Mouse (Mus musculus) limb, embryonic 14.5 days (tissue): ENCODE results near the gene Lmo1. TPM values are rescaled to one million over a fixed set of nuclear protein-coding genes. Genes with fewer than 3 reads are reported as not detected.
"Not testable (repeated sequence)": the region's sequence is repeated elsewhere in the genome, so short reads cannot be mapped to it uniquely, and the experiment has no call there.

Experiments
- ATAC-seq: fragments of 200-750 bp; cut with Nextera tagmentation; 2 replicates; pipeline ENCODE4 v1.8.0; 2017; ENCODE audit warnings: low read depth, moderate number of reproducible peaks, moderate TSS enrichment; ENCODE audit not compliant: low FRiP score
- DNase-seq: peaks from one replicate; pipeline ENCODE4 v3.0.0-alpha.2; 2015; ENCODE audit warnings: low spot score
- H3K27ac ChIP-seq: fragments of 300-500 bp; sonication (generic); replicated peaks from 2 replicates; pipeline ENCODE4 v1.5.1; 2014; ENCODE audit warnings: low read depth, mild to moderate bottlenecking, low read length, moderate library complexity, mixed read lengths
- H3K27me3 ChIP-seq: fragments of 300-500 bp; sonication (generic); 2 replicates; pipeline ENCODE4 v1.6.1; 2014; ENCODE audit warnings: low read length, mixed read lengths; ENCODE audit not compliant: control insufficient read depth, insufficient read depth
- H3K36me3 ChIP-seq: fragments of 300-500 bp; sonication (generic); 2 replicates; pipeline ENCODE4 v1.6.1; 2014; ENCODE audit warnings: mild to moderate bottlenecking, low read length, moderate library complexity, mixed read lengths; ENCODE audit not compliant: control insufficient read depth, insufficient read depth
- H3K4me1 ChIP-seq: fragments of 300-500 bp; sonication (generic); 2 replicates; pipeline ENCODE4 v1.6.1; 2014; ENCODE audit warnings: antibody characterized with exemption, low read length, mixed read lengths; ENCODE audit not compliant: control insufficient read depth, insufficient read depth
- H3K4me2 ChIP-seq: fragments of 300-500 bp; sonication (generic); replicated peaks from 2 replicates; pipeline ENCODE4 v1.6.1; 2014; ENCODE audit warnings: low read depth, mild to moderate bottlenecking, low read length, moderate library complexity; ENCODE audit not compliant: severe bottlenecking
- H3K4me3 ChIP-seq: fragments of 300-500 bp; sonication (generic); replicated peaks from 2 replicates; pipeline ENCODE4 v1.5.1; 2014; ENCODE audit warnings: low read length
- H3K9ac ChIP-seq: fragments of 300-500 bp; sonication (generic); 2 replicates; pipeline ENCODE4 v1.6.1; 2014; ENCODE audit warnings: mild to moderate bottlenecking, low read depth, low read length, moderate library complexity; ENCODE audit not compliant: severe bottlenecking
- H3K9me3 ChIP-seq: fragments of 300-500 bp; sonication (generic); 2 replicates; pipeline ENCODE4 v1.6.1; 2016; ENCODE audit warnings: low read length; ENCODE audit not compliant: control insufficient read depth
- POLR2A ChIP-seq: fragments of 200-500 bp; IDR thresholded peaks from 2 replicates; pipeline ENCODE4 v1.8.0; 2012; ENCODE audit warnings: inconsistent platforms, mild to moderate bottlenecking, moderate library complexity, borderline replicate concordance; ENCODE audit not compliant: insufficient read depth, insufficient read length; ENCODE audit errors: extremely low read depth
- WGBS: fragments of 180-500 bp; shearing (Covaris S2); extraction: QIAGEN DNeasy Blood & Tissue Kit; methylation state at CpG from one replicate; pipeline ENCODE4 v1.1.7; 2014; 5-methylcytosine and 5-hydroxymethylcytosine counted together
- polyA plus RNA-seq, 2 experiments: library from polyadenylated mRNA; depleted of rRNA in 1 of 2; stranded (reverse) in 1 of 2; unstranded in 1 of 2; fragments of >200 nt; fragmentation: Nextera tagmentation in 1 of 2; extraction: Ambion mirVana in 1 of 2; gene quantifications; 2 replicates each; pipeline versions ENCODE4 v1.2.1 to v1.2.3; 2012 to 2014

Gene Lmo1
- polyA plus RNA-seq, 2 experiments: 38.0 to 47.8 TPM

GRCm38 (mm10) chr7:109129946-109130686 lies 44.9 kb downstream of the Lmo1 start:
- no peak for TF ChIP-seq POLR2A
- DNase-seq (no peak), ATAC-seq (no peak)
- Histone ChIP-seq H3K4me3 (no peak overlapping the region), H3K27ac (no peak overlapping the region), H3K9ac (no peak overlapping the region), H3K4me2 (no peak overlapping the region), H3K9me3 (no peaks in the 10 kb centered on the region), H3K4me1 (no peaks in the 10 kb centered on the region), H3K27me3 (no peaks in the 10 kb centered on the region), H3K36me3 (no peaks in the 10 kb centered on the region)
- 76% methylated on average over 5 of the region's 5 CpGs for WGBS

GRCm38 (mm10) chr7:109129442-109129841 lies 45.6 kb downstream of the Lmo1 start:
- Histone ChIP-seq H3K36me3 (no peaks in the 10 kb centered on the region), H3K9me3 (no peaks in the 10 kb centered on the region), H3K4me2 (no peak overlapping the region), H3K9ac (no peak overlapping the region), H3K27me3 (no peaks in the 10 kb centered on the region), H3K4me1 (no peaks in the 10 kb centered on the region), H3K27ac (no peak overlapping the region), H3K4me3 (no peak overlapping the region)
- DNase-seq (peak; percentile 68), ATAC-seq (no peak)
- no peak for TF ChIP-seq POLR2A

GRCm38 (mm10) chr7:109115929-109116328 lies 59.1 kb downstream of the Lmo1 start:
- no peak for TF ChIP-seq POLR2A
- no peak overlapping the region for H3K4me3 ChIP-seq
- H3K27ac ChIP-seq: no peak overlapping the region
- no peaks in the 10 kb centered on the region for H3K36me3 ChIP-seq
- WGBS: 48% methylated on average over 4 of the region's 4 CpGs
- no peak for DNase-seq
- H3K4me1 ChIP-seq: 0 out of 2 replicates have a peak, but pooled peaks cover 5% of the 10 kb centered on the region
- no peak overlapping the region for H3K4me2 ChIP-seq
- H3K27me3 ChIP-seq: no peaks in the 10 kb centered on the region
- H3K9ac ChIP-seq: no peak overlapping the region
- H3K9me3 ChIP-seq: no peaks in the 10 kb centered on the region
- no peak for ATAC-seq

- ATAC-seq, H3K4me1 ChIP-seq, H3K27me3 ChIP-seq, H3K4me2 ChIP-seq, H3K4me3 ChIP-seq, H3K9me3 ChIP-seq, H3K36me3 ChIP-seq, H3K9ac ChIP-seq, DNase-seq, H3K27ac ChIP-seq: not testable (repeated sequence)
- no CpG with 5 or more reads among the region's 4 CpGs for WGBS
These were observed 59.5 kb downstream of the Lmo1 start for GRCm38 (mm10) chr7:109115488-109115887.

- Histone ChIP-seq H3K4me3 (no peak overlapping the region), H3K27me3 (no peaks in the 10 kb centered on the region), H3K9me3 (no peaks in the 10 kb centered on the region), H3K36me3 (no peaks in the 10 kb centered on the region), H3K4me2 (no peak overlapping the region), H3K9ac (no peak overlapping the region), H3K4me1 (0 out of 2 replicates have a peak, but pooled peaks cover 5% of the 10 kb centered on the region), H3K27ac (no peak overlapping the region)
- WGBS: 59% methylated on average over 10 of the region's 10 CpGs
- DNase-seq (no peak), ATAC-seq (no peak)
- TF ChIP-seq POLR2A: no peak
These were observed 60.1 kb downstream of the Lmo1 start for GRCm38 (mm10) chr7:109114950-109115349.

GRCm38 (mm10) chr7:109111000-109111399 lies 64.0 kb downstream of the Lmo1 start:
- H3K9ac ChIP-seq: no peak overlapping the region
- H3K4me3 ChIP-seq: no peak overlapping the region
- no peak for DNase-seq
- H3K4me1 ChIP-seq: 0 out of 2 replicates have a peak, but pooled peaks cover 3% of the 10 kb centered on the region
- no peak overlapping the region for H3K4me2 ChIP-seq
- H3K27me3 ChIP-seq: no peaks in the 10 kb centered on the region
- no peaks in the 10 kb centered on the region for H3K36me3 ChIP-seq
- H3K27ac ChIP-seq: no peak overlapping the region
- TF ChIP-seq POLR2A: no peak
- 74% methylated on average over 5 of the region's 5 CpGs for WGBS
- H3K9me3 ChIP-seq: no peaks in the 10 kb centered on the region
- no peak for ATAC-seq
